Mouse (Mus musculus) large intestine, adult 2 months (tissue): Measurements from ENCODE around the gene Abca7. TPM values are rescaled to one million over a fixed set of nuclear protein-coding genes. Genes with fewer than 3 reads are reported as not detected.

Experiments used
- DNase-seq: peaks from one replicate; pipeline ENCODE4 v3.0.0-alpha.2; 2012; ENCODE audit warnings: low read depth, low spot score
- WGBS: fragments of 180-500 bp; shearing (Covaris S2); methylation state at CpG from one replicate; pipeline ENCODE4 v1.1.7; 2018; 5-methylcytosine and 5-hydroxymethylcytosine counted together
- polyA plus RNA-seq: library from polyadenylated mRNA; depleted of rRNA; stranded (reverse); fragments of >200 nt; gene quantifications from 2 replicates; pipeline ENCODE4 v1.2.3, GENCODE M21; 2012

Gene Abca7
- polyA plus RNA-seq, 1 experiment = 17.3 TPM

GRCm38 (mm10) chr10:79971183-79971497 lies 25.2 kb upstream of the Abca7 start:
- no peak for DNase-seq
- 9% methylated on average over 21 of the region's 21 CpGs for WGBS

- no peak for DNase-seq
- 44% methylated on average over 14 of the region's 14 CpGs for WGBS
Observed at GRCm38 (mm10) chr10:79972831-79973230, 23.5 kb upstream of the Abca7 start.

GRCm38 (mm10) chr10:79974087-79974486 lies 22.2 kb upstream of the Abca7 start:
- 91% methylated on average over 21 of the region's 21 CpGs for WGBS
- DNase-seq = no peak

GRCm38 (mm10) chr10:79974668-79975067 lies 21.6 kb upstream of the Abca7 start:
- WGBS = 84% methylated on average over 8 of the region's 8 CpGs
- DNase-seq = no peak

- WGBS = 89% methylated on average over 28 of the region's 28 CpGs
Observed at GRCm38 (mm10) chr10:79976071-79976721, 20.1 kb upstream of the Abca7 start.

GRCm38 (mm10) chr10:79976722-79977107 lies 19.6 kb upstream of the Abca7 start:
- no peak for DNase-seq
- 87% methylated on average over 35 of the region's 36 CpGs for WGBS

More at GRCm38 (mm10) chr10:79976071-79976721, 20.1 kb upstream of the Abca7 start:
- no peak for DNase-seq

GRCm38 (mm10) chr10:79977324-79977723 lies 19.0 kb upstream of the Abca7 start:
- WGBS = 93% methylated on average over 28 of the region's 28 CpGs

GRCm38 (mm10) chr10:79978061-79978460 lies 18.2 kb upstream of the Abca7 start:
- 95% methylated on average over 21 of the region's 21 CpGs for WGBS
- no peak for DNase-seq

More at GRCm38 (mm10) chr10:79977324-79977723, 19.0 kb upstream of the Abca7 start:
- no peak for DNase-seq

GRCm38 (mm10) chr10:79979401-79980155 lies 16.7 kb upstream of the Abca7 start:
- 94% methylated on average over 22 of the region's 22 CpGs for WGBS
- no peak for DNase-seq

GRCm38 (mm10) chr10:79983205-79983604 lies 13.1 kb upstream of the Abca7 start:
- WGBS = 40% methylated on average over 5 of the region's 5 CpGs
- DNase-seq = no peak

GRCm38 (mm10) chr10:79983670-79984069 lies 12.6 kb upstream of the Abca7 start:
- under 1% methylated on average over 21 of the region's 21 CpGs for WGBS
- no peak for DNase-seq

- WGBS = under 1% methylated on average over 49 of the region's 49 CpGs
- DNase-seq = no peak
Observed at GRCm38 (mm10) chr10:79984195-79984816, 12.0 kb upstream of the Abca7 start, which contains the start of gene Tmem259. TSS of gene Tmem259 (minus strand) at chr10:79984330.

GRCm38 (mm10) chr10:79984871-79985270 lies 11.4 kb upstream of the Abca7 start:
- DNase-seq = peak; percentile 91
- 0% methylated on average over 22 of the region's 22 CpGs for WGBS

GRCm38 (mm10) chr10:79985334-79986231 lies 10.7 kb upstream of the Abca7 start:
- no peak for DNase-seq
- WGBS = 2% methylated on average over 35 of the region's 35 CpGs

GRCm38 (mm10) chr10:79986232-79986878 lies 9.9 kb upstream of the Abca7 start:
- 12% methylated on average over 6 of the region's 6 CpGs for WGBS
- DNase-seq = no peak

GRCm38 (mm10) chr10:79986963-79987362 lies 9.3 kb upstream of the Abca7 start:
- under 1% methylated on average over 11 of the region's 11 CpGs for WGBS
- DNase-seq = no peak

- no peak for DNase-seq
- 25% methylated on average over 27 of the region's 27 CpGs for WGBS
Observed at GRCm38 (mm10) chr10:79987771-79988505, 8.4 kb upstream of the Abca7 start.

- no peak for DNase-seq
- under 1% methylated on average over 59 of the region's 59 CpGs for WGBS
Observed at GRCm38 (mm10) chr10:79988506-79989271, 7.6 kb upstream of the Abca7 start, which contains the start of gene Cnn2. TSS of gene Cnn2 (plus strand) at chr10:79988584.
